Mouse (Mus musculus): Measurements from ENCODE around the gene Neil1. TPM values are rescaled to one million over a fixed set of nuclear protein-coding genes. Genes with fewer than 3 reads are reported as not detected.

Gene Neil1
- total and polyA plus RNA-seq, 2 experiments from 2014 or later = 5.1 to 6.3 TPM

- WGBS = 86% methylated on average over 13 of the region's 13 CpGs
- H3K4me3 ChIP-seq (ENCODE audit: low read depth, low read length) = no peak overlapping the region
- no peak overlapping the region for H3K4me2 ChIP-seq (ENCODE audit: low read depth)
- no peak overlapping the region for H3K27ac ChIP-seq (ENCODE audit: low read depth, low read length)
- no peaks in the 10 kb centered on the region for H3K27me3 ChIP-seq (ENCODE audit: insufficient read depth, low read length)
- no peak overlapping the region for H3K9ac ChIP-seq
- H3K4me1 ChIP-seq (ENCODE audit: insufficient read depth) = no peaks in the 10 kb centered on the region
- TF ChIP-seq CTCF (IDR thresholded peaks at IDR 0.05; ENCODE audit: low read depth) = no peak
- DNase-seq = no peak
- no peaks in the 10 kb centered on the region for H3K9me3 ChIP-seq (ENCODE audit: low read length)
- H3K36me3 ChIP-seq (ENCODE audit: insufficient read depth) = peaks cover 72% of the 10 kb centered on the region
- ATAC-seq = no peak
These were observed 30.8 kb downstream of the Neil1 start for GRCm38 (mm10) chr9:57117261-57117755.

Other genes with a start within 250 kb of the Neil1 start
- gene Snx33, start 219.9 kb downstream of the Neil1 start, total RNA-seq (2014; rRNA removed) = 3.7 and 5.8 TPM in 2 replicates
- gene Snx33, start 219.9 kb downstream of the Neil1 start, polyA plus RNA-seq (2015; fragmentation: Nextera tagmentation; extraction: Ambion mirVana) = 1.2 and 1.3 TPM in 2 replicates
- 125 and 136 TPM in 2 replicates for gene Imp3, start 210.8 kb downstream of the Neil1 start, total RNA-seq (2014; rRNA removed)
- gene Imp3, start 210.8 kb downstream of the Neil1 start, polyA plus RNA-seq (2015; fragmentation: Nextera tagmentation; extraction: Ambion mirVana) = 87.5 and 104 TPM in 2 replicates
- gene Snupn, start 197.4 kb downstream of the Neil1 start, total RNA-seq (2014; rRNA removed) = 21.4 and 21.9 TPM in 2 replicates
- gene Snupn, start 197.4 kb downstream of the Neil1 start, polyA plus RNA-seq (2015; fragmentation: Nextera tagmentation; extraction: Ambion mirVana) = 19.4 and 23.2 TPM in 2 replicates
- gene Ptpn9, start 153.4 kb downstream of the Neil1 start, total RNA-seq (2014; rRNA removed) = 38.3 and 51.5 TPM in 2 replicates
- 16.2 and 21.3 TPM in 2 replicates for gene Ptpn9, start 153.4 kb downstream of the Neil1 start, polyA plus RNA-seq (2015; fragmentation: Nextera tagmentation; extraction: Ambion mirVana)
- 27.7 and 37.5 TPM in 2 replicates for gene Sin3a, start 76.3 kb downstream of the Neil1 start, total RNA-seq (2014; rRNA removed)
- gene Sin3a, start 76.3 kb downstream of the Neil1 start, polyA plus RNA-seq (2015; fragmentation: Nextera tagmentation; extraction: Ambion mirVana) = 11.5 and 16.6 TPM in 2 replicates
- 131 and 145 TPM in 2 replicates for gene Man2c1, start 17.6 kb downstream of the Neil1 start, total RNA-seq (2014; rRNA removed)
- 50.0 and 64.3 TPM in 2 replicates for gene Man2c1, start 17.6 kb downstream of the Neil1 start, polyA plus RNA-seq (2015; fragmentation: Nextera tagmentation; extraction: Ambion mirVana)
- gene Commd4, start 10.0 kb upstream of the Neil1 start, total RNA-seq (2014; rRNA removed) = 68.2 and 85.6 TPM in 2 replicates
- gene Commd4, start 10.0 kb upstream of the Neil1 start, polyA plus RNA-seq (2015; fragmentation: Nextera tagmentation; extraction: Ambion mirVana) = 177 and 220 TPM in 2 replicates
- gene Trcg1, start 88.3 kb upstream of the Neil1 start, total RNA-seq (2014; rRNA removed) = not detected in 2 replicates
- not detected in 2 replicates for gene Trcg1, start 88.3 kb upstream of the Neil1 start, polyA plus RNA-seq (2015; fragmentation: Nextera tagmentation; extraction: Ambion mirVana)
- gene 1700017B05Rik, start 114.3 kb upstream of the Neil1 start, total RNA-seq (2014; rRNA removed) = 3.5 and 8.5 TPM in 2 replicates
- gene 1700017B05Rik, start 114.3 kb upstream of the Neil1 start, polyA plus RNA-seq (2015; fragmentation: Nextera tagmentation; extraction: Ambion mirVana) = 3.6 and 6.7 TPM in 2 replicates

All from forebrain, postnatal 0 days (tissue).